Mouse (Mus musculus) MEL (cell line): Measurements from ENCODE around the gene Col3a1. TPM values are rescaled to one million over a fixed set of nuclear protein-coding genes. Genes with fewer than 3 reads are reported as not detected.

Source experiments
- DNase-seq: peaks from one replicate; pipeline ENCODE4 v3.0.0; 2011; ENCODE audit warnings: low read depth, low spot score
- H3K27ac ChIP-seq: 2 replicates; pipeline ENCODE4 v1.5.1; 2012; ENCODE audit warnings: low read depth, mild to moderate bottlenecking, control low read depth, low read length, moderate library complexity; ENCODE audit not compliant: control insufficient read depth
- H3K27me3 ChIP-seq, 2 experiments: fragments of 150-350 bp in 1 of 2; sonication (generic) in 1 of 2; 2 replicates each; pipeline ENCODE4 v1.6.1; 2012; ENCODE audit warnings: low read length in 2 of 2, mild to moderate bottlenecking in 2 of 2, improper control_type of control experiment in 1 of 2, moderate library complexity in 1 of 2; ENCODE audit not compliant: insufficient read depth in 2 of 2, control insufficient read depth in 1 of 2
- H3K36me3 ChIP-seq, 2 experiments: 2 replicates each; pipeline ENCODE4 v1.6.1; 2012 to 2014; ENCODE audit warnings: low read length in 2 of 2, improper control_type of control experiment in 1 of 2, inconsistent platforms in 1 of 2, mild to moderate bottlenecking in 1 of 2; ENCODE audit not compliant: insufficient read depth in 2 of 2, control insufficient read depth in 1 of 2
- H3K4me1 ChIP-seq, 2 experiments: fragments of 150-350 bp in 1 of 2; sonication (generic) in 1 of 2; 2 replicates each; pipeline ENCODE4 v1.6.1; 2012; ENCODE audit warnings: low read length in 2 of 2, improper control_type of control experiment in 1 of 2, mild to moderate bottlenecking in 1 of 2; ENCODE audit not compliant: insufficient read depth in 2 of 2, control insufficient read depth in 1 of 2
- H3K4me3 ChIP-seq, 2 experiments: fragments of 150-350 bp in 1 of 2; sonication (generic) in 1 of 2; 2 replicates each; pipeline ENCODE4 v1.5.1; 2012; ENCODE audit warnings: low read depth in 2 of 2, low read length in 2 of 2, mild to moderate bottlenecking in 2 of 2, moderate library complexity in 2 of 2, control low read depth in 1 of 2, improper control_type of control experiment in 1 of 2; ENCODE audit not compliant: control insufficient read depth in 1 of 2, insufficient read depth in 1 of 2
- H3K79me2 ChIP-seq: 2 replicates; pipeline ENCODE4 v1.6.1; 2012; ENCODE audit warnings: mild to moderate bottlenecking, low read length, moderate library complexity; ENCODE audit not compliant: control insufficient read depth, poor library complexity, insufficient read depth
- H3K9ac ChIP-seq: 2 replicates; pipeline ENCODE4 v1.6.1; 2012; ENCODE audit warnings: low read depth, mild to moderate bottlenecking, control low read depth, low read length, moderate library complexity; ENCODE audit not compliant: control insufficient read depth, poor library complexity, severe bottlenecking
- H3K9me3 ChIP-seq: fragments of 150-350 bp; sonication (generic); replicated peaks from 2 replicates; pipeline ENCODE4 v1.6.1; 2012; ENCODE audit warnings: mild to moderate bottlenecking, low read length, improper control_type of control experiment, moderate library complexity; ENCODE audit not compliant: insufficient read depth
- CHD1 ChIP-seq: IDR thresholded peaks from 2 replicates; pipeline ENCODE4 v1.6.1; 2012; ENCODE audit warnings: low read depth, mild to moderate bottlenecking, inconsistent platforms, low read length, improper control_type of control experiment
- CHD2 ChIP-seq: IDR thresholded peaks from 2 replicates; pipeline ENCODE4 v1.6.1; 2011; ENCODE audit warnings: low read length, improper control_type of control experiment
- ELF1 ChIP-seq: IDR thresholded peaks from 2 replicates; pipeline ENCODE4 v1.6.1; 2014; ENCODE audit warnings: low read depth, mild to moderate bottlenecking, inconsistent platforms, low read length, improper control_type of control experiment, moderate library complexity
- ETS1 ChIP-seq: IDR thresholded peaks from 2 replicates; pipeline ENCODE4 v1.6.1; 2012; ENCODE audit warnings: low read depth, mild to moderate bottlenecking, inconsistent platforms, low read length, improper control_type of control experiment, moderate library complexity
- GABPA ChIP-seq: IDR thresholded peaks from 2 replicates; pipeline ENCODE4 v1.6.1; 2012; ENCODE audit warnings: low read depth, mild to moderate bottlenecking, inconsistent platforms, low read length, improper control_type of control experiment, moderate library complexity
- GATA1 ChIP-seq: IDR thresholded peaks from 2 replicates; pipeline ENCODE4 v1.6.1; 2011; ENCODE audit warnings: low read depth, low read length, improper control_type of control experiment
- JUND ChIP-seq: IDR thresholded peaks from 2 replicates; pipeline ENCODE4 v1.6.1; 2011; ENCODE audit warnings: low read depth, mild to moderate bottlenecking, improper control_type of control experiment, low read length
- KAT2A ChIP-seq: conservative IDR thresholded peaks from 2 replicates; pipeline ENCODE4 v1.6.1; 2012; ENCODE audit warnings: low read depth, low read length, improper control_type of control experiment, inconsistent platforms
- MAFK ChIP-seq: IDR thresholded peaks from 2 replicates; pipeline ENCODE4 v1.6.1; 2011; ENCODE audit warnings: low read depth, mild to moderate bottlenecking, low read length, improper control_type of control experiment, borderline replicate concordance
- MAZ ChIP-seq: IDR thresholded peaks from 2 replicates; pipeline ENCODE4 v1.6.1; 2012; ENCODE audit warnings: low read depth, mild to moderate bottlenecking, inconsistent platforms, low read length, improper control_type of control experiment
- MEF2A ChIP-seq: IDR thresholded peaks from 2 replicates; pipeline ENCODE4 v1.6.1; 2014; ENCODE audit warnings: low read depth, mild to moderate bottlenecking, inconsistent platforms, low read length, improper control_type of control experiment; ENCODE audit not compliant: poor library complexity, insufficient replicate concordance, severe bottlenecking; ENCODE audit errors: extremely low read depth
- MYB ChIP-seq: IDR thresholded peaks from 2 replicates; pipeline ENCODE4 v1.6.1; 2011; ENCODE audit warnings: mild to moderate bottlenecking, low read depth, low read length, improper control_type of control experiment
- NRF1 ChIP-seq: IDR thresholded peaks from 2 replicates; pipeline ENCODE4 v1.6.1; 2014; ENCODE audit warnings: low read depth, mild to moderate bottlenecking, inconsistent platforms, low read length, improper control_type of control experiment, moderate library complexity; ENCODE audit not compliant: poor library complexity, insufficient read depth, severe bottlenecking
- POLR2AphosphoS5 ChIP-seq: IDR thresholded peaks from 2 replicates; pipeline ENCODE4 v1.6.1; 2012; ENCODE audit warnings: low read depth, borderline replicate concordance, mild to moderate bottlenecking, inconsistent platforms, low read length, moderate library complexity, mixed read lengths
- RAD21 ChIP-seq: IDR thresholded peaks from 2 replicates; pipeline ENCODE4 v1.6.1; 2011; ENCODE audit warnings: mild to moderate bottlenecking, low read depth, low read length, improper control_type of control experiment
- SIN3A ChIP-seq: IDR thresholded peaks from 2 replicates; pipeline ENCODE4 v1.6.1; 2012; ENCODE audit warnings: low read length, improper control_type of control experiment, inconsistent platforms
- SMC3 ChIP-seq: IDR thresholded peaks from 2 replicates; pipeline ENCODE4 v1.6.1; 2011; ENCODE audit warnings: low read depth, low read length, improper control_type of control experiment
- TAL1 ChIP-seq: IDR thresholded peaks from 2 replicates; pipeline ENCODE4 v1.6.1; 2012; ENCODE audit warnings: mild to moderate bottlenecking, inconsistent platforms, low read length, moderate library complexity, mixed read lengths
- TBP ChIP-seq: IDR thresholded peaks from 2 replicates; pipeline ENCODE4 v1.8.0; 2011; ENCODE audit warnings: low read depth, low read length, improper control_type of control experiment
- UBTF ChIP-seq: IDR thresholded peaks from 2 replicates; pipeline ENCODE4 v1.6.1; 2012; ENCODE audit warnings: low read depth, mild to moderate bottlenecking, inconsistent platforms, low read length, improper control_type of control experiment, moderate library complexity, borderline replicate concordance; ENCODE audit not compliant: insufficient read depth
- USF2 ChIP-seq, 2 experiments: IDR thresholded peaks; 2 replicates each; pipeline ENCODE4 v1.6.1; 2011 to 2012; ENCODE audit warnings: improper control_type of control experiment in 2 of 2, low read length in 2 of 2, borderline replicate concordance in 1 of 2, inconsistent platforms in 1 of 2, low read depth in 1 of 2, mild to moderate bottlenecking in 1 of 2; ENCODE audit not compliant: insufficient read depth in 1 of 2
- ZC3H11A ChIP-seq: IDR thresholded peaks from 2 replicates; pipeline ENCODE4 v1.6.1; 2012; ENCODE audit warnings: low read depth, mild to moderate bottlenecking, inconsistent platforms, low read length, improper control_type of control experiment
- ZKSCAN1 ChIP-seq: IDR thresholded peaks from 2 replicates; pipeline ENCODE4 v1.6.1; 2012; ENCODE audit warnings: low read depth, mild to moderate bottlenecking, inconsistent platforms, low read length, improper control_type of control experiment, moderate library complexity
- ZMIZ1 ChIP-seq: IDR thresholded peaks from 2 replicates; pipeline ENCODE4 v1.6.1; 2012; ENCODE audit warnings: low read depth, mild to moderate bottlenecking, inconsistent platforms, low read length, improper control_type of control experiment, moderate library complexity
- polyA plus RNA-seq, 2 experiments: library from polyadenylated mRNA; stranded (reverse) in 1 of 2; unstranded in 1 of 2; fragments of >175 nt in 1 of 2; fragments of >200 nt in 1 of 2; gene quantifications; 2 replicates each; pipeline versions ENCODE4 v1.2.1 to v1.2.4; 2012; ENCODE audit warnings: low replicate concordance in 2 of 2, low read depth in 1 of 2; ENCODE audit not compliant: insufficient read length in 2 of 2, insufficient read depth in 1 of 2, missing spikeins in 1 of 2
- total RNA-seq: library from RNA; depleted of rRNA; stranded (reverse); fragments of 300-350 nt; gene quantifications from 2 replicates; pipeline ENCODE4 v1.2.3, GENCODE M21; 2012

The Col3a1 gene
- total and polyA plus RNA-seq, 3 experiments, result not detected

GRCm38 (mm10) chr1:45379992-45380690, 68.8 kb downstream of the Col3a1 start:
- H3K4me3 ChIP-seq, result no peak overlapping the region
- H3K4me1 ChIP-seq, result no peaks in the 10 kb centered on the region
- no peaks in the 10 kb centered on the region for H3K9me3 ChIP-seq
- H3K27me3 ChIP-seq, result no peaks in the 10 kb centered on the region
- no peak overlapping the region for H3K9ac ChIP-seq
- DNase-seq, result no peak
- H3K27ac ChIP-seq, result no peak overlapping the region
- H3K36me3 ChIP-seq, result no peaks in the 10 kb centered on the region
- TF ChIP-seq USF2 (IDR thresholded peaks at IDR 0.05; ENCODE audit: borderline replicate concordance in 1 of 2, insufficient read depth in 1 of 2, low read depth in 1 of 2, low read length in 2 of 2) (no peak), GATA1 (no peak), MAFK (no peak), TAL1 (no peak), MEF2A (no peak), ETS1 (no peak), NRF1 (no peak), CHD2 (no peak), POLR2AphosphoS5 (no peak), GABPA (no peak), CHD1 (no peak), RAD21 (no peak), ELF1 (no peak), ZMIZ1 (no peak), MAZ (no peak), SMC3 (no peak), ZKSCAN1 (no peak), JUND (no peak)
- H3K79me2 ChIP-seq, result no peaks in the 10 kb centered on the region

- Histone ChIP-seq H3K9ac (no peak overlapping the region), H3K27ac (no peak overlapping the region), H3K27me3 (no peaks in the 10 kb centered on the region), H3K79me2 (no peaks in the 10 kb centered on the region), H3K36me3 (no peaks in the 10 kb centered on the region), H3K9me3 (no peaks in the 10 kb centered on the region), H3K4me3 (no peak overlapping the region), H3K4me1 (no peaks in the 10 kb centered on the region)
- no peak for DNase-seq
- TF ChIP-seq ZKSCAN1 (no peak), ZC3H11A (no peak), KAT2A (no peak), UBTF (no peak), POLR2AphosphoS5 (no peak), TBP (no peak), SMC3 (no peak), MYB (no peak), SIN3A (no peak), NRF1 (no peak)
Measured at GRCm38 (mm10) chr1:45381866-45382265, 70.5 kb downstream of the Col3a1 start.
